Mouse (Mus musculus): ENCODE results near the gene Noc2l. TPM values are rescaled to one million over a fixed set of nuclear protein-coding genes. Genes with fewer than 3 reads are reported as not detected.

The Noc2l gene
- polyA plus RNA-seq, 1 experiment from 2014 or later, result 90.3 TPM

DNA sequence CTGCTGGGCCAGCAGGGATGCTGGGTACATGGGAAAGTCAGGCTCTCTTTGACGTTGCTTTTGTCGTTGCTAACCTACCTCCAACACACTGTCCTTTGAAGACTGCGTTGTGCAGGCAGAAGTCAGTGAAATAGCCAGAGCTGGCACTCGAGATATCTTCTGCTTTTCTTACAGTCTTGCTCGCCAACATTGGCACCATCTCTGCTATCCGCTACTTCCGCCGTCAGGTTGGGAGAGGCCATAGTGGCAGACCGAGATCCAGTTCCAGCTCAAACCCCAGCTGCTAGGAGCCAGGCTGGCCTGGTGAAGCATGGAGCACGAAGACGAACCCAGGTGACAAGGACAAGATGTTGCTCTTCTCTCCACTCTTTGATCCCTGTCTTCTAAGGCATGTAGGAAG is 15.9 kb upstream of the Noc2l start:
- WGBS, result 89% methylated on average over 11 of the region's 11 CpGs
- Histone ChIP-seq H3K9me3 (replicated peaks) (no peaks in the 10 kb centered on the region), H3K4me1 (no peaks in the 10 kb centered on the region), H3K4me3 (replicated peaks) (no peak overlapping the region), H3K27me3 (no peaks in the 10 kb centered on the region), H3K36me3 (no peaks in the 10 kb centered on the region), H3K9ac (no peak overlapping the region), H3K27ac (no peak overlapping the region), H3K4me2 (no peak overlapping the region)
- ATAC-seq (replicated peaks; ENCODE audit: low FRiP score), result no peak

DNA sequence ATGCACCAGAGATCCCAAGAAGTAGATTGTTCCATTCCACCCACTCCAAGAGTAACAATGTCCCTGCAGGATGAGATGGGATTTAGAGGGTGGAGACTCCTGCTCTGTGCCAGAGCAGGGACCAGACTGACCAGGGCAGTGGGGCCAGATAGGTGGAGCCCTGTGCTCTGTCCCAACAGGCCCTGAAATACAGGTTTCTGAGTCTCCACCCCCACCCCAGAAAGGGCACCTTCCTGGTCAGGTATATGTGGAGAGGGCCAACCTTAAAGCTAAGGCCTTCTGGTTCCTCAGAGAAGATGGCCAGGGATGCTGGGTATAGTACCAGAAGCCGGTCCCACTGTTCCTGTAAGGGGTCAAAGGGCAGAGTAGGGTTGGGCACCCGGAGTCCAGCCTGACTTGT is 11.5 kb upstream of the Noc2l start:
- H3K4me1 ChIP-seq, result peaks cover 11% of the 10 kb centered on the region
- no peak for ATAC-seq (replicated peaks; ENCODE audit: low FRiP score)
- 88% methylated on average over 2 of the region's 2 CpGs for WGBS

DNA sequence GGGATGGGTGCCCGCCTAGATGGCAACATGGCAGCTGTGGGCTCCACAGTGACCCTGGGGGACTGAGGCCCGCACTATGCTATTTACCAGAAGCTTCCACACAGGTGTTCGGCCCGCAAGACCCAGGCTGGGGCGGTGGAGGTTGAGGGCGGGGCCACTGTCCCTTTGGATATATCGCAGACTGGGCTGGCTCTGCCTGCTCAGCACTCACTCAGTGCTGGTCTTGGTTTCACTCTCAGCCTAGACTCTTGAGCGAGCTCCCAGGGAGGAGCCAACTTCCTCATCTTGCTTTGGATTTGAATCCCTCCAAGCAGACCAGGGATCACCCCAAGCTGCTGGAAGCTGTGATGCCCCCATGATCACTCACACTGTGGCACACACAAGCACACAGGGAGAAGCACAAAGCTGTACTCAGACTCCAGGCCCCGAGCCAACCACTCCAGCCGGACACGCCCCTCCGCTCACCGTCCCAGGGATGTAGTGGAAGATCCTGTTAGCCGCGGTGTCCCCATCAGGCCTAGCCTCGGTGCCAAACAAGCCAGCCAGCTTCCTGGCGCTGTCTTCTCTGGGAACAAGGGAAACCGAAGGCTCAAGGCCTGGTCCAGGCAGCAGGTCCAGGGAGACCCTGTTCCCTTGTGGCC is 7.9 kb upstream of the Noc2l start:
- Histone ChIP-seq H3K4me3 (replicated peaks) (peak overlapping the region; percentile 12), H3K27me3 (no peaks in the 10 kb centered on the region), H3K9me3 (replicated peaks) (no peaks in the 10 kb centered on the region), H3K9ac (no peak overlapping the region), H3K27ac (no peak overlapping the region), H3K36me3 (peaks cover 42% of the 10 kb centered on the region), H3K4me1 (peaks cover 11% of the 10 kb centered on the region), H3K4me2 (peak overlapping the region; percentile 39)
- 37% methylated on average over 18 of the region's 18 CpGs for WGBS
- ATAC-seq (replicated peaks; ENCODE audit: low FRiP score), result 0 out of 2 replicates have a peak, but pooled peaks have one; percentile 23

More for the DNA sequence above, 11.5 kb upstream of the Noc2l start:
- no peak overlapping the region for H3K4me2 ChIP-seq
- no peaks in the 10 kb centered on the region for H3K9me3 ChIP-seq (replicated peaks)
- H3K9ac ChIP-seq, result no peak overlapping the region
- no peak overlapping the region for H3K27ac ChIP-seq
- H3K4me3 ChIP-seq (replicated peaks), result no peak overlapping the region
- no peaks in the 10 kb centered on the region for H3K27me3 ChIP-seq
- peaks cover 6% of the 10 kb centered on the region for H3K36me3 ChIP-seq

DNA sequence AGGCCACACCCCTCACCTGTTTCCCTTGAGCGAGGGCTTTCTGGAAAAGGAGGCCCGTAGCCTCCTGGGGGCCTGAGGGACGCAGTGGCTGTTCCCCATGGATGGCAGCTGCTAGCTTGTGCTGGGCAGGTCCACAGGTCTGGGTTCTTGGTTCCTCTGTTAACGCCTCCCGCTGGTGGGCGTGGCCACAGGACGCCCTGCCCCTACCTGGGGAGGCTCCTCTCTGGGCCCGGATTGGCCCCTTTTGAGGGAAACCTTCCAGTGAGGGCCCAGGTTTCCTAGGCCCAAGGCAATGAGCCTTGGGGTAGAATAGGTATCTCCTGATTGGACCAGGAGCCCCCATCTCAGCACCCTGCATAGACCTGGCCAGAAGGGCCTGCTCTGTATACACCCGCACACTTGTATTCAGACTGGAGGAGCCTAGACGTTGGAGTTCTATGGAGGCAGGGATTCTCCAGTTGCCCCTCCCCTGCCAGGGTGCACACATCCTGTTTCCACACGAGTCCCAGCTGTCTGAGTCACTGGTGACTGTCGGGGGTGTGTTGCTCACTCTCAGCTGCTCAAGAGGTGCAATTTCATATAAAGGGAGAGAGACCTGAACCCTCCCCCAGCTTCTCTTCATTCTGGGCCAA is 7.3 kb upstream of the Noc2l start:
- H3K27ac ChIP-seq, result no peak overlapping the region
- H3K9ac ChIP-seq, result no peak overlapping the region
- no peaks in the 10 kb centered on the region for H3K27me3 ChIP-seq
- H3K9me3 ChIP-seq (replicated peaks), result no peaks in the 10 kb centered on the region
- H3K36me3 ChIP-seq, result peaks cover 45% of the 10 kb centered on the region
- peak overlapping the region; percentile 12 for H3K4me3 ChIP-seq (replicated peaks)
- ATAC-seq (replicated peaks; ENCODE audit: low FRiP score), result peak; percentile 49; the same call in 1 of the 2 replicates
- peaks cover 15% of the 10 kb centered on the region for H3K4me1 ChIP-seq
- peak overlapping the region; percentile 39 for H3K4me2 ChIP-seq
- 24% methylated on average over 12 of the region's 12 CpGs for WGBS

DNA sequence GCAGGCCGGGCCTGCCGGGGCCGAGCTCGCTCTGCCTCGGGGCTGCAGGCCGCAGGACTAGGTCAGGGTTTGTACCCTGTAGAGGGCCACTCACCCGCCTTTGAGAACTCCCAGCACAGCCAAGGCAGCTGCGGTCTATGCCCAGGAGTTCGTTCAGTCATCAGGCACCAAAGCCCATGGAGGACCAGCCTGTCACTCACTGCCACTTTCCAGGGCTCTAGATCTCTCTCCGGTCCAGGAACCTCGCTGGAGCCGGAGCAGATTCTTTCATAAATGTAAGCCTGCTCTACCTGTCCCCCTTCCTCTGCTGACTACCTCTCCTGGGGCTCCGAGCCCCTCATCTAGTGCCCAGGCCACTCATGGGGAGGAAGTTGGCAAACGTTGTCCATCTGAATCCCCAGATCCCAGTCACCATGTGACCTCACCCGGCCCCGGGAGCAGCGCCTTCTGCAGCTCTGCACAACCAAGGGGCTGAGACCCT is 1.7 kb upstream of the Noc2l start:
- Histone ChIP-seq H3K9ac (peak overlapping the region; percentile 77), H3K4me1 (peaks cover 29% of the 10 kb centered on the region), H3K27ac (peak overlapping the region; percentile 77), H3K36me3 (peaks cover 62% of the 10 kb centered on the region), H3K4me3 (replicated peaks) (peak overlapping the region; percentile 97), H3K4me2 (peak overlapping the region; percentile 92), H3K27me3 (no peaks in the 10 kb centered on the region), H3K9me3 (replicated peaks) (no peaks in the 10 kb centered on the region)
- ATAC-seq (replicated peaks; ENCODE audit: low FRiP score), result no peak
- WGBS, result 2% methylated on average over 17 of the region's 17 CpGs

DNA sequence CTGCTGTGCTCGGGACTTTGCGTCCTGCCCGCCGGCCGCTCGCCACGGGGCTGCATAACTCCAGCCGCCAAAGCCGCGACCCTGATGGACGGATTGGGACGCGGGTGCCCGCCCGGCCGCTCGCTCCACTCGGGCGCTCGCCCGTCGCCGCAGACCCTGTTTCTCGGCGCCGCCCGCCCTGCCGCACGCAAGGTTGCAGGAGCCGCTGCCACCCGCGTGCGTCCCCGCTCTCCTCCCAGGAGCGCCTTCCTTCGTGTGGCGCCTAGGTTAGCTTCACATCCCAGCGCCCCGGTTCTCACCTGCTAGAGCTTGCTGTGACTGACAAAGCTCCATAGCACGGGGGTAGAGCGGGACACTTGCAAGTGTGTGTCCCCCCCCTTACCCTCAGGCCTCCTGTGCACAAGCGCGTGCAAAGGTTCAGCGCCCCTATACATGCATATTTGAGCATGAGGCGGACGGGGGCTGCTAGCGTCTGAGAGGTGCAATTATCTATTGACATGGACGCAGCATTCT is 1.1 kb upstream of the Noc2l start, which contains the start of gene Plekhn1:
Gene Plekhn1 (minus strand): TSS at position 157 of the 513 bp plus-strand sequence.
- peak within 1 kb of the TSS; percentile 88 for H3K9ac ChIP-seq
- peak within 1 kb of the TSS; percentile 92 for H3K4me2 ChIP-seq
- under 1% methylated on average over 36 of the region's 48 CpGs for whole genome bisulfite sequencing
- peak; percentile 48 for ATAC-seq (replicated peaks; ENCODE audit: low FRiP score)
- H3K36me3 ChIP-seq, result peaks cover 62% of the 10 kb centered on the region
- peak within 1 kb of the TSS; percentile 98 for H3K27ac ChIP-seq
- H3K4me1 ChIP-seq, result peaks cover 29% of the 10 kb centered on the region
- H3K27me3 ChIP-seq, result no peaks in the 10 kb centered on the region
- no peaks in the 10 kb centered on the region for H3K9me3 ChIP-seq (replicated peaks)
- peak within 1 kb of the TSS; percentile 97 for H3K4me3 ChIP-seq (replicated peaks)

DNA sequence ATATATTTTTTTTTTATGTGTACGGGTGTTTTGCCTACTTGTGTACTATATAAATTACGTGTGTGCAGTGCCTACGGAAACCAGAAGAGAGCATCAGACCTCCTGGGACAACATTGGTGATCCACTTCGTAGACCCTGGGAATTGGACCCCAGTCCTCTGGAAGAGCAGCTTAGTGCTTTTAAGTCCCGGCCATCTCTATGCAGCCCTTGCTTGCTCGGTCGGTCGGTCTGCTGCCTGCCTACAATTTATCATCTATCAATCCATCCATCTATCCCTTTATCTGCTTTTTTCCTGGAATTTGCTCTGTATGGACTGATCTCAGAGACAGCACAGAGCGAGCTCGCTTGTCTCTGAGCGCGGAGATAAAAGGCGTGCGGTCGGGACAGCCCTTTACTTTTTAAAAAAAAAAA is 445 bp upstream of the Noc2l start:
- H3K9ac ChIP-seq, result peak overlapping the region; percentile 88
- 1% methylated on average over 15 of the region's 15 CpGs for WGBS
- peak overlapping the region; percentile 98 for H3K27ac ChIP-seq
- peak overlapping the region; percentile 97 for H3K4me3 ChIP-seq (replicated peaks)
- ATAC-seq (replicated peaks; ENCODE audit: low FRiP score), result peak; percentile 12
- H3K4me2 ChIP-seq, result peak overlapping the region; percentile 92
- H3K36me3 ChIP-seq, result peaks cover 62% of the 10 kb centered on the region
- H3K9me3 ChIP-seq (replicated peaks), result no peaks in the 10 kb centered on the region
- H3K27me3 ChIP-seq, result no peaks in the 10 kb centered on the region
- peaks cover 29% of the 10 kb centered on the region for H3K4me1 ChIP-seq

DNA sequence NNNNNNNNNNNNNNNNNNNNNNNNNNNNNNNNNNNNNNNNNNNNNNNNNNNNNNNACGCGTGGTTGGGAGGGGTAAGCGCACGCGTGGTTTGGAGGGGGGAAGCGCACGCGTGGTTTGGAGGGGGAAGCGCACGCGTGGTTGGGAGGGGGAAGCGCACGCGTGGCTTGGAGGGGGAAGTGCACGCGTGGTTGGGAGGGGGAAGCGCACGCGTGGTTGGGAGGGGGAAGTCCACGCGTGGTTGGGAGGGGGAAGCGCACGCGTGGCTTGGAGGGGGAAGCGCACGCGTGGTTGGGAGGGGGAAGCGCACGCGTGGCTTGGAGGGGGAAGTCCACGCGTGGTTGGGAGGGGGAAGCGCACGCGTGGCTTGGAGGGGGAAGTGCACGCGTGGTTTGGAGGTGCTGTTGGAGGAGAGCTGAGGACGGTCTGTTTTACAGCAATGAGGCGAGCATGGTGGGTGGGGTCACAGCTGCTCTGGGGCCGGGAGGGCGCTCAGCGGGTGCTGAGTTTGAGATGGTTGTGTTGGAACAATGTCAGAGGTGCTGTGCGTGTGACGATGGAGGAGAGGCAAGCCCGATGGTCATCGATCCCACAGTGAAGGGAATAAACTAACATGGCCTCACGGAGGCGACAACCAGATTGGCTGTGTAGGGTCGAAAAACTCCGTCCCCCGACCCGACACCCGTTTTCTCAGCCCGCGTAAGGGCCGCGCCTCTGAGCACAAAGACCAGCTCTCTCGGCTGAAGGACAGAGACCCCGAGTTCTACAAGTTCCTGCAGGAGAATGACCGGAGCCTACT is 1.0 kb downstream of the Noc2l start:
- Histone ChIP-seq H3K4me1 (peaks cover 29% of the 10 kb centered on the region), H3K9ac (peak overlapping the region; percentile 88), H3K9me3 (replicated peaks) (no peaks in the 10 kb centered on the region)

DNA sequence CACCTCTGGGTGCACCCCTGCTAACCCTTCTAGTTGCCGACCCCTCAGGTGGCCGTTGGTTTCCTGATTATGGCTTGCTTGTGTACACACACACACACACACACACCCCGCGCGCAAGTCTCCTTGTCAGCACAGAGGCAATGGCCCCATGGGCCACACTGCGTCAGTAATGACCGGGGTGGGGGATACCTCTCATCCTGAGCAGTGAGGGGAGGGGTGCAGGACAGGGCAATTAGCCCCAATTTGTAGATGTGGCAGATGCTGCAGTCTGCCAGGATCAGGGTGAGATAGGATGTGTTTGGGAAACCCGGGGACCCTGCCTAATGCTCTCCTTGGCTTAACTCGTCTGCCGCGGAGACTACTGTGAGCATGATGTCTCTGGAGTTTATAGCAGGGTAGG is 13.8 kb downstream of the Noc2l start:
- no peak for ATAC-seq (replicated peaks; ENCODE audit: low FRiP score)
- peaks cover 51% of the 10 kb centered on the region for H3K36me3 ChIP-seq
- peaks cover 25% of the 10 kb centered on the region for H3K27me3 ChIP-seq
- H3K9ac ChIP-seq, result no peak overlapping the region
- H3K27ac ChIP-seq, result no peak overlapping the region
- no peak overlapping the region for H3K4me3 ChIP-seq (replicated peaks)
- no peak overlapping the region for H3K4me2 ChIP-seq
- peaks cover 11% of the 10 kb centered on the region for H3K4me1 ChIP-seq
- WGBS, result 56% methylated on average over 11 of the region's 11 CpGs
- no peaks in the 10 kb centered on the region for H3K9me3 ChIP-seq (replicated peaks)

More for the DNA sequence above, 1.0 kb downstream of the Noc2l start:
- Histone ChIP-seq H3K4me3 (replicated peaks) (peak overlapping the region; percentile 97), H3K27ac (peak overlapping the region; percentile 98), H3K27me3 (no peaks in the 10 kb centered on the region), H3K36me3 (peaks cover 62% of the 10 kb centered on the region), H3K4me2 (peak overlapping the region; percentile 92)
- 24% methylated on average over 58 of the region's 60 CpGs for WGBS
- ATAC-seq (replicated peaks; ENCODE audit: low FRiP score), result no peak

DNA sequence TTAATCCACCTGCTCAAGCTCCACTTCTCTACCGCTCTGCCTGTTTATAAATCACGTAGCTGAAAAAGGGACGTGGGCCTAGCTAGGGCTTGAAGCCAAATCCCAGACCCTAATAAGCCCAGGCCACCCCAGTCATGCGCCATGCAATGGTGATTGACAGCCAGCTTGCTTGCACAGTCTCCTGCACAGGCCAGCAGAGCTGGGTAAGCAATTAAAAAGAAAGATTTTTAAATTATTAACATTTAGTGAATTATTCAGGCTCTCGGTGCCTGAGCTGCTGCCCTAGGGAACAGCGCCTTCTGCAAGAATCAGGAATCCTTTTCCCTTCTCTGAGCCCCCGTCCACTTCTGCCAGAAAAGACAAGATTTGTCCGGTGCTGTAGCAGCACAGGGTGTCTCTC is 15.3 kb downstream of the Noc2l start:
- no peak overlapping the region for H3K27ac ChIP-seq
- H3K9ac ChIP-seq, result no peak overlapping the region
- ATAC-seq (replicated peaks; ENCODE audit: low FRiP score), result no peak

DNA sequence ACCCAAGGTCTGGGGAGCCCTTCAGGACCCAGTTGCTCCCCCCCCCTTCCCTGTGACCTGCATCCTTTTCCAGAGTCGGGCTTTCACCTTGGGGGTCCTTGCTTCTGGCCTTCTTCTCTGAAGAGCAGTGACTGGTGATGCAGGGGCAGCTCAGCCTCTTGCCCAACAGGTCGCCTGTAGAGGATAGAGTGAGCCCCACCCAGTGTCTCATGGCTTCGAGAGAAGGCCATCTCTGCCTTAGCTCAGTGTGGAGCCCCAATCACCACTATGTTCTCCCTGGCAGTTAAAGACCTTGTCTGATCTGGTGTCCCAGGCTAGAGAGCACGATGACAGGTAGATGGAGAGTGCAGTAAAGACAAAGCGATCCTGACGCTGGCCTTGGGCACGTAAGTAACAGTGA is 16.3 kb downstream of the Noc2l start:
- H3K9me3 ChIP-seq (replicated peaks), result no peaks in the 10 kb centered on the region
- WGBS, result 34% methylated on average over 7 of the region's 7 CpGs
- no peak for ATAC-seq (replicated peaks; ENCODE audit: low FRiP score)
- H3K9ac ChIP-seq, result no peak overlapping the region
- H3K27me3 ChIP-seq, result peaks cover 37% of the 10 kb centered on the region
- no peak overlapping the region for H3K27ac ChIP-seq
- peaks cover 26% of the 10 kb centered on the region for H3K36me3 ChIP-seq
- H3K4me1 ChIP-seq, result peaks cover 22% of the 10 kb centered on the region
- no peak overlapping the region for H3K4me2 ChIP-seq
- no peak overlapping the region for H3K4me3 ChIP-seq (replicated peaks)

More for the DNA sequence above, 15.3 kb downstream of the Noc2l start:
- no peak overlapping the region for H3K4me2 ChIP-seq
- H3K4me3 ChIP-seq (replicated peaks), result no peak overlapping the region
- H3K9me3 ChIP-seq (replicated peaks), result no peaks in the 10 kb centered on the region
- 63% methylated on average over 8 of the region's 8 CpGs for WGBS
- H3K4me1 ChIP-seq, result peaks cover 22% of the 10 kb centered on the region
- H3K27me3 ChIP-seq, result peaks cover 37% of the 10 kb centered on the region
- H3K36me3 ChIP-seq, result peaks cover 36% of the 10 kb centered on the region

Data from kidney, embryonic 15.5 days (tissue).